Mouse (Mus musculus): ENCODE measurements around the gene Reep3.

Gene Reep3

DNA sequence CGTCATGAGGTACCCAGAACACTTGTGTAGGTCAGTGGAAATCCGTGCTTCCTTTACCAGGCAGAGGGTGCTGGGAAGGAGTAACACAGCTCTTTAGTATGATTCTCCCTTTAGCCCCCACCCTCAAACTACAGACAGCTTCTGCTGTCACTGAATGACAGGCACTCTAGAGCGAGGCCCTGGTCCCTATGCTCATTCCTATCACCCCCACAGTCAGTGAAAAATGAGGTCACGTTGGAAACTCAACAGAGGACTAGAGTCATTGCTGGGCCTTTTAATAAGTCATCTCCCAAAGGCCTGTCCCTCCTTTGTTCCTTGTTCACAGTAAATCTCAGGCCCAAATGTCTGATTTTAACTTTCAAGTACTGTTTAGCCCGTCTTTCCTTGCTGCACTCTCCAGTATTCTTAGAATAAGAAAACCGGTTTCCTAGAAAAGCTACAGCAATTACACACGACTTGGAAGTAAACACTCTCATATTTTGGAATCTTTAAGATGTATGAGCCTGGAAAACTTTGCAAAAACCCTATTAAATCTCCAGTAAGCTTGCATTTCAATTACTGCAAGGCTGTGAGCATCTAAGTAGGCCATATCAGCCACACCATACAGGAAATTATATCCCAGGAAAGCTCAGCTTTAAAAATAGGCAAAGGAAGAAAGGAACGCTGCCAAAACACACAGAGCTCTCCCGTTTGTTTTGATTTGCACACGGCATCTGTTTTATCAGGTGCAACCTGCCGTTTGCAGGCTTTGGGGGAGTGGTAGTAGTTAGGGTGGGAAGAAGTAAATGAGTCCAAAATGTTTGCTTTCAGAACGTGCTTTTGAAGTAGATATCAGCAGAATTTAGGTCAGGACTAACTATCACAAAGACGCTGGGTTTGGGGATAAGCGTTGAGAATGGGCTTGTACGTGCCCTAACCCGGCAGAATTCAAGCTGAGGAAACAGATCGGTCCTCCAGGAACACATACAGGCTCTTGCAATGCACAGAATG, 40.6 kb downstream of the Reep3 start:
- DNase-seq (ENCODE audit: inconsistent age in 2 of 2, low spot score in 1 of 2) = peak in 1 of 2 experiments; percentile 68

GRCm38 (mm10) chr10:67053475-67053874, 43.3 kb downstream of the Reep3 start:
- DNase-seq (ENCODE audit: inconsistent age in 2 of 2, low spot score in 1 of 2) = no peak

- DNase-seq (ENCODE audit: inconsistent age in 2 of 2, low spot score in 1 of 2) = no peak
Measured at GRCm38 (mm10) chr10:67052429-67052828, 44.3 kb downstream of the Reep3 start.

GRCm38 (mm10) chr10:67051466-67051865, 45.3 kb downstream of the Reep3 start:
- no peak for DNase-seq (ENCODE audit: inconsistent age in 2 of 2, low spot score in 1 of 2)

GRCm38 (mm10) chr10:67050766-67051165, 46.0 kb downstream of the Reep3 start:
- DNase-seq (ENCODE audit: inconsistent age in 2 of 2, low spot score in 1 of 2) = no peak

DNA sequence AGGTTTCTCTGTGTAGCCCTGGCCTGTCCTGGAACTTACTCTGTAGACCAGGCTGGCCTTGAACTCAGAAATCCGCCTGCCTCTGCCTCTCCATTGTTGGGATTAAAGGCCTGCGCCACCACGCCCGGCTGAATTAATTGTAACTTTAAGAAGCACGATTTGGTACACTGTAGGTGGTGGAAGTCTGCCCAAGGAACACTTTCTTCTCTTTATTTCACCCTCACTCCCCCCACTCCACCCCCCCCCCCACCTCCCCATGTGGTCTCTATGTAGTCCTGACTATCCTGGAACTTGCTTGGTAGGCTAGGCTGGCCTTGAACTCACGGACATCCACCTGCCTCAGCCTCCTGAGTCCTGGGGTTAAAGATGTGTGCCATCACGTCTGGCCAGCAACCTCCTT, 47.1 kb downstream of the Reep3 start:
- DNase-seq (ENCODE audit: inconsistent age in 2 of 2, low spot score in 1 of 2) = no peak

DNA sequence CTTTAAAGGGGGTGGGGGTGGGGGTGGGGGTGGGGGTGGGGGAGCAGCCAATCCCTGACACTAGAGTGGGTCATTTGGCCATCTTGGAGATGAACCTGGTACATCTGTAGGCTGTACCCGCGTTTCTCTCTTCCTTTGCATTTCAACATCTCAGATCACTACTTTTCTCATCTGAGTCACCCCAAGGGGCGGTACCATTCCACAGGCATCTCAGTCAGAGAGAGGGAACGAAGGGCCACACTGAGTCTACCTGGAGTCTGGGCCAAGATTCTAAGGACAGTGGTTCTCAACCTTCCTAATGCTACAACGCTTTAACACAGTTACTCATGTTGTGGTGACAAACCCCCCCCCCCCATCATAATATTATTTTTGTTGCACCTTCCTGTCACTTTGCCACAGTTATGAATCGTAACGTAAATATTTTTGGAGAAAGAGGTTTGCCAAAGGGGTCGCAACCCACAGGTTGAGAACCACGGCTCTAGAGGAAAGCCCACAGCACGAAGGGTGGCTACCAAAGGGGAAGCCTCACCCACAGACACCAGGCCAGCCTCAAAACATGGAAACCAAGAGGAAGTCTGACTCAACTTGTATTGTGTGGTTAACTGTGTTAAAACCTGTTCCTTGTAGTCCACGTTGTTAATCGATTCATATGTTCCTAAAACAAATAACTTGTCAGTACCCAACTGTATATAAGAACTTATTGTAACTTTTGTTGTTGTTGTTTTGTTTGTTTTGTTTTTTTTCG, 47.7 kb downstream of the Reep3 start:
- no peak for DNase-seq (ENCODE audit: inconsistent age in 2 of 2, low spot score in 1 of 2)

DNA sequence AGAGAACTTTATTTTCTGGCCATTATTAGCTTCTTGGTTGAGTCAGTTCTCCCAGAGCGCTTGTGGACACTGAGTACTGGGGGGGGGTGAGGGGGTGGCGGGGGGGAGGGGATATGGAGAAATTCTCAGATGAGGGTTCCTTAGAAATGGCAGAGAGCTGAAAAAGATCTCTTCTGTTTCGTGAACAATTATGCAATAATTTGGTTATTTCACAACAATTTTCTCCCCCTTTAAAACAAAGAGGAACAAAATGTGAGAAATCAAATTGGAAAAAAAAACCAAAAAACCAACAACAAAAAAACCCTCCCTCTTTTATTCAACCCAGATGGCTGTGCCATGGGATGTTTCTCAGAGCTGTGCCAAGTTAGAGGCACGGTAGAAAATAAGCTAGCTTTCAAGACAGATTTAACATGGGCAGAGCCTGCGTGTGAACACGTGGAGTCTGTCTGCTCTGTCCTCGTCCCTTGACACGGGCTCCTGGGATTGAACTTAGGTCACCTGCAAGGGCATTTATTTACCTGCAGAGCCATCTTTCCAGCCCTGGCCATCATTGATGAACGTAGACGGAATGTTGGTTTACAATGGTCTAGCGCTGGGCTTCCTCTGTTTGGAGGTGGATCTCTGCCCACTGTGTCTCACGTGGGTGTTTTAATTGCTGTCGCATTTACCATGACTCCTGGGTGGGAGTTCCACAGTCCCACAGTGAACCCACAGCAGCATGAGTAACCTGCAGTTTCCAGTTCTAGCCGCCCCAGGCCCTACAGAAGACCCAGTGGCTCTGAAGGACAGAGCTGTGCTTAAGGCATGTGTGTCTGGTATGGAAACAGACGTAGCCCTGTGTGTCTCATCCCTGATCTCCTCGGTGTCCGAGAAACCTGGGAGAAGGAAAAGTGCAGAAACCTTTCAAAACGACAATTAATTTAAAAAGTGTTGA, 48.8 kb downstream of the Reep3 start:
- DNase-seq (ENCODE audit: inconsistent age in 2 of 2, low spot score in 1 of 2) = no peak

DNA sequence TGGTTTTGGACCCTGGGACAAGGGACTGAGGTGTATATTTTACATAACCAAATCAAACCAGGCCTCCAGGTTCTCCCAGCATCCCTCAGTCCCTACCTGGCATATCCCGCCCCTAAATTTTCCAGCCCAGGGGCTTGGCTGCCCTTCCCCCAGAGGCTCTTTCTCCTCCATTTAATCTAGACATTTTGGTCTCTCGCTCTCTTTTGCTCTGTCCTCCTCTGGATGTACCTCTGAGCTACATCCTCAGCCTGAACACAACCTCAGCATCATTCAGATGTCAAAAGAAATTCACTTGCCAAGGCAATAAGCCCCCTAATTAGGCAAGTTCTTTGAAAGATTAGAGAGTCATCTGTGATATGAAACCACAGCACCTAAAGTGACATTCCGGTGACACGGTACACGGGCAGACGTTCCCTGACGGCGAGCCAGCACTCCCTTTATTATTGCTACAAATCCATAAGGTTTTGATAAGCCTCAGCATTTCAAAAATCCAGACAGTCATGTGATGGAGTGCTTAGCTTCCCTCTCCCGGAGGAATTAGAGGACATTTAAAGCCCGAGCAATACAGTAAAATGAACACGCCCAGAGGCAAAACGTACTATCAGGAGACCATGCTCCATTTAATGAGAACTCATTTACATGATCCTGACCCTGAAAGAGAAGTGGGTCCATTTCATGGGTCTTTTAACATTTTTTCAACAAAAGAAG, 51.4 kb downstream of the Reep3 start:
- no peak for DNase-seq (ENCODE audit: inconsistent age in 2 of 2, low spot score in 1 of 2)

GRCm38 (mm10) chr10:67044346-67044745, 52.4 kb downstream of the Reep3 start:
- peak in 1 of 2 experiments; percentile 54 for DNase-seq (ENCODE audit: inconsistent age in 2 of 2, low spot score in 1 of 2)

DNA sequence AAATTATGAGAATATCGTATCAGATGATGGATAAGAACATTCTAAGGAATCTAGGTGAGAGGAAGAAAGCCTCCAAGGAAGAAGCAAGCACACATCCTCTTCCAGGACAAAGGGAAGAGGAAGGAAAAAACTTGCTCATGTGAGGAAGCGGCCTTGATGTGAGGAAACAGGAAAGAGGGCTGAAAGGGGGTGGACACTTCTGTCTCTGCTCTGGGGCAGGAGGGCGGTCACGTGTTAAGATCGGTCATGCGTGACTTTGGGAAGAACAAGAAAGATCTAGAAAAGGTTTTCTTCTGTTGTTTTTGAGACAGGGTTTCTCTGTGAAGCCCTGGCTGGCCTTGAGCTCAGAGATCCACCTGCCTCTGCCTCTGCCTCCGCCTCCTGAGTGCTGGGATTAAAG, 53.5 kb downstream of the Reep3 start:
- peak in 1 of 2 experiments; percentile 48 for DNase-seq (ENCODE audit: inconsistent age in 2 of 2, low spot score in 1 of 2)

DNA sequence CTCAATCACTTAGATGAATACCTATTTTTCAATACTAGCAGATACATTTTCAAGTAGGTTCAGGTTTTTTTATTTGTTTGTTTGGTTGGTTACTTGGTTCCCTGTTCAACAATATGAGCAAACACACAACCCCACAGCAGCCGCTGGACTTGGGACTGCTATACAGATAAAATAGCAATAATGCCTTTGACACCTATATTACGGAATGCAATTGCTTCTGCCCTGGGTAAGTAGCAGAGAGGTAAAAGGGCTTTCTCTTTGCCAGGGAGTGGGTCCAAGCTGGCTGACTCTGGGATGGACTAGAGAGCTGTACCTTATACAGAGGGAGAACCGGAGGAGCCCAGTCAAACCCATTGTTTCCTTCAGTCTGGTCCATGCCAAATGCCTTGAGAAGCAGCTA, 56.3 kb downstream of the Reep3 start:
- DNase-seq (ENCODE audit: inconsistent age in 2 of 2, low spot score in 1 of 2) = no peak

GRCm38 (mm10) chr10:67039001-67039400, 57.7 kb downstream of the Reep3 start:
- DNase-seq (ENCODE audit: inconsistent age in 2 of 2, low spot score in 1 of 2) = no peak

GRCm38 (mm10) chr10:67036542-67036941, 60.2 kb downstream of the Reep3 start:
- DNase-seq (ENCODE audit: inconsistent age in 2 of 2, low spot score in 1 of 2) = no peak

GRCm38 (mm10) chr10:67036141-67036540, 60.6 kb downstream of the Reep3 start:
- no peak for DNase-seq (ENCODE audit: inconsistent age in 2 of 2, low spot score in 1 of 2)

GRCm38 (mm10) chr10:67031186-67031585, 65.6 kb downstream of the Reep3 start:
- peak in 1 of 2 experiments; percentile 64 for DNase-seq (ENCODE audit: inconsistent age in 2 of 2, low spot score in 1 of 2)

DNA sequence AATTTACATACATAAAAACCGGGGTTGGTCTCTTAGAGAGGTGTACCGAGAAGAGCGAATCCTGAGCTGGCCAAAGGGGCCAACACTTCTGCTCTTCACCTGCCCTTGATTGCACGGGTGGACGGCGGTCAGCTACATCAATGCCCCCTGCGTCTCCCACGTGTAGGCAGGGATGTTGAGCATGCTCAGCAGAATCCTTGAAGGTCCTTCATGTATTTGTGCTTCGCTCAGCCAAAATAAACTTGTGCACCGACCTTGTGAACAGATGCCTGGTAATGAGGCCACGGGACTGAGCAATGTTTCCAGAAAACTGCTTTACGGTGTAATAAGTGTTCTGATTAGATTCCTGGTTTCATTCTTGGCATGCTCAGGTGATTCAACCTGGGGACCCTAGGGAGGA, 67.4 kb downstream of the Reep3 start:
- peak in 1 of 2 experiments; percentile 72 for DNase-seq (ENCODE audit: inconsistent age in 2 of 2, low spot score in 1 of 2)

DNA sequence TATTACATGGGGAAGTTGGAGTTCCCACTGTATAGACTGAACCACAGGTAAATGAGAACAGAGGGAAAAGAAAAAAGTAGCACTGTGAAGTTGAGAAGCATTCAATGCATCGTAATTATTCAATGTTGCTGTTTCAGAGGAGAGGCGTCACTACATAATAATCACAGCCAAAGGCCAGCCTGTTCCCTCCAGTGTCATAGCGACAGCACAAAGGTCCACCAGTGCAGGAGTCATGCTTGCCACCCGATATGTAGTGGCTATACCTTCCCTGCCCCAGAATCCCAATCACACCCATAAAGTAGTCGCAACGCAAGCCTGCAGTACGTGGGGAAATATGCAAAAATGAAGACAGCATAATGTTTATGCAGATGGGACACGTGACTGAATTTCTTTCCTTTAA, 70.4 kb downstream of the Reep3 start:
- DNase-seq (ENCODE audit: inconsistent age in 2 of 2, low spot score in 1 of 2) = no peak

DNA sequence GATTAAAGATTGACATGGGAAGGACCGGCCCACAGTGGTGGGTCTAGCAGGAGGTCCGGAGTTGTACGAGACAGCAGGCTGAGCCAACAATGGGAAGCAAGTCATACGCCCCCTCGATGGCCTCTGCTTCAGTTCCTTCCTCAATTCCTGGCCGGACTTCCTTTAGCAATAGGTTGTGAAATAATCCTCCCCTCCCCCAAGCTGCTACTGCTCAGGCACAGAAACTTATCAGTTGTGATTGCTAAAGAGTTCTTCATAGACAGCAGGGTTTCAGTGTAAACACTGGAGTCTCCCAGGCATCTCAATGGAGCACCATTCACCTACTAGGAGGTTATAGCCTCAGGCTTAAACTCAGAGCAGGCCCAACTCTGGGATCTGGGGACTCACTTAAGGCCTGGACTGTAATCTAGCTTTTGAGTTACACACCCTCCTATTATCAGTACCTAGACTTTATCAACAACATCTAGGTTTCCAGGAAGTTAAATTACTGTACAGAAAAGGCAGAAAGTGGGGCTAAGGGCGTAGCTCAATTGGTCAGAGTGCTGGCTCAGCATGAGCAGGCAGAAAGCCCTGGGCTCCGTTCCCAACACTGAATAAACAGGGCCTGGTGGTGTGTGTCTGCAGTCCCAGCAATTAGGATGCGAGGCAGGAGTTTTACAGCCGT, 71.0 kb downstream of the Reep3 start:
- DNase-seq (ENCODE audit: inconsistent age in 2 of 2, low spot score in 1 of 2) = peak; percentile 45 to 78

- no peak for DNase-seq (ENCODE audit: inconsistent age in 2 of 2, low spot score in 1 of 2)
Measured at GRCm38 (mm10) chr10:67024391-67024790, 72.4 kb downstream of the Reep3 start.
